Mouse (Mus musculus) mouse embryonic stem cell (cell line): ENCODE measurements around the gene Npvf.

Experiments
- in situ Hi-C, 2 experiments: fragments of 300-500 bp; cut with MboI; formaldehyde crosslinking; loops; 1 replicate in 1 of 2; 3 replicates in 1 of 2; pipeline ENCODE4 v1.14.3; 2019 to 2020; ENCODE audit warnings: low sequenced_read_pairs in 2 of 2, low pct_unique_long_range_greater_than_20kb in 1 of 2, mixed read lengths in 1 of 2; ENCODE audit not compliant: unreplicated experiment in 1 of 2

Npvf gene

GRCm38 (mm10) chr6:50654356-50654755 is at the start of gene Npvf:
Npvf (minus strand) TSS chr6:50654439.
- in situ Hi-C loops: no loop called here

GRCm38 (mm10) chr6:50689121-50689815 is 35.0 kb upstream of the Npvf start:
- in situ Hi-C loops: loop anchor here (10.0 to 25.0 kb wide), 2 partner anchors 246 to 473 kb away; no protein-coding TSS in a partner anchor

GRCm38 (mm10) chr6:50684646-50685415 is 30.6 kb upstream of the Npvf start:
- in situ Hi-C loops: loop anchor here (10.0 to 25.0 kb wide), 2 partner anchors 250 to 477 kb away; no protein-coding TSS in a partner anchor

- in situ Hi-C loops: loop anchor here (10.0 to 25.0 kb wide), 2 partner anchors 253 to 481 kb away; no protein-coding TSS in a partner anchor
Measured at GRCm38 (mm10) chr6:50681491-50681890, 27.3 kb upstream of the Npvf start.

GRCm38 (mm10) chr6:50680224-50681215 is 26.3 kb upstream of the Npvf start:
- in situ Hi-C loops: loop anchor here (10.0 to 25.0 kb wide), 2 partner anchors 254 to 482 kb away; no protein-coding TSS in a partner anchor

GRCm38 (mm10) chr6:50679486-50679828 is 25.2 kb upstream of the Npvf start:
- in situ Hi-C loops: loop anchor here (5.0 to 25.0 kb wide), 3 partner anchors 128 to 483 kb away; no protein-coding TSS in a partner anchor

- in situ Hi-C loops: loop anchor here (5.0 to 25.0 kb wide), 3 partner anchors 128 to 483 kb away; no protein-coding TSS in a partner anchor
Measured at GRCm38 (mm10) chr6:50678826-50679485, 24.7 kb upstream of the Npvf start.

- in situ Hi-C loops: no loop called here
Measured at GRCm38 (mm10) chr6:50671191-50671590, 17.0 kb upstream of the Npvf start.

- in situ Hi-C loops: no loop called here
Measured at GRCm38 (mm10) chr6:50666937-50667336, 12.7 kb upstream of the Npvf start.

- in situ Hi-C loops: no loop called here
Measured at GRCm38 (mm10) chr6:50665020-50665419, 10.8 kb upstream of the Npvf start.

GRCm38 (mm10) chr6:50664193-50664592 is 10.0 kb upstream of the Npvf start:
- in situ Hi-C loops: no loop called here

- in situ Hi-C loops: no loop called here
Measured at GRCm38 (mm10) chr6:50662925-50663583, 8.8 kb upstream of the Npvf start.

GRCm38 (mm10) chr6:50661729-50662128 is 7.5 kb upstream of the Npvf start:
- in situ Hi-C loops: no loop called here

GRCm38 (mm10) chr6:50658466-50658865 is 4.2 kb upstream of the Npvf start:
- in situ Hi-C loops: no loop called here

- in situ Hi-C loops: no loop called here
Measured at GRCm38 (mm10) chr6:50658018-50658417, 3.8 kb upstream of the Npvf start.

- in situ Hi-C loops: no loop called here
Measured at GRCm38 (mm10) chr6:50656426-50656825, 2.2 kb upstream of the Npvf start.

- in situ Hi-C loops: no loop called here
Measured at GRCm38 (mm10) chr6:50655925-50656324, 1.7 kb upstream of the Npvf start.
